ENCODE assay signal across 9 mouse cellular contexts in genomic region chr8:47689704-47690326, GRCm38 (mm10). TPM values are rescaled to one million over a fixed set of nuclear protein-coding genes. Genes with fewer than 3 reads are reported as not detected.
DNase-seq lines count a peak whose midpoint lies in the region; ATAC-seq and TF ChIP-seq lines count a peak whose summit lies in the region.
"Had no signal": no experiment of that assay in that cellular context is flagged by ENCODE, and none has a peak within 500 bp of the region (broad histone marks: within the 10 kb centered on the region; RNA-seq: fewer than 3 reads in every experiment).

No protein-coding gene starts in this region.

- no peak overlapping the region for H3K27ac ChIP-seq in heart, embryonic 12.5 days (ENCODE audit: poor library complexity, severe bottlenecking)
- H3K27ac ChIP-seq in liver, embryonic 14.5 days = no peak overlapping the region
- H3K27ac ChIP-seq: limb, embryonic 15.5 days had no signal

- peaks cover 2% of the 10 kb centered on the region; the same call in 1 of the 2 replicates for H3K4me1 ChIP-seq in heart, embryonic 12.5 days (replicated peaks)
- peaks cover 0 to 6% of the 10 kb centered on the region in 2 experiments; a peak in 3 of 4 replicates for H3K4me1 ChIP-seq in liver, embryonic 14.5 days (replicated peaks; ENCODE audit: control insufficient read depth in 2 of 2, insufficient read depth in 2 of 2, low read length in 1 of 2)

- TF ChIP-seq CTCF in liver, embryonic 14.5 days (IDR thresholded peaks at IDR 0.05; ENCODE audit: low read depth) = peak; percentile 57

- no peak overlapping the region for H3K4me3 ChIP-seq in heart, embryonic 12.5 days
- no peak overlapping the region for H3K4me3 ChIP-seq in liver, embryonic 14.5 days (ENCODE audit: insufficient read depth in 1 of 2, low read depth in 2 of 2, low read length in 2 of 2)

- H3K4me2 ChIP-seq in heart, embryonic 12.5 days = no peak overlapping the region
- H3K4me2 ChIP-seq in liver, embryonic 14.5 days (ENCODE audit: low read depth) = no peak overlapping the region

- no peak; the same call in 1 of the 2 replicates for ATAC-seq in heart, embryonic 12.5 days (ENCODE audit: insufficient number of reproducible peaks, low FRiP score)
- ATAC-seq in CD4-positive, CD25-positive, alpha-beta regulatory T cell, adult 4 months = peak; percentile 56
- ATAC-seq in common myeloid progenitor, adult 5-6 weeks (replicated peaks; ENCODE audit: low read depth, poor library complexity, severe bottlenecking) = peak; percentile 67
- peak; percentile 51; the same call in 1 of the 2 replicates for ATAC-seq in liver, embryonic 14.5 days (ENCODE audit: insufficient read depth)

- 54% methylated on average over 12 of the region's 12 CpGs for WGBS in heart, embryonic 12.5 days
- WGBS in liver, embryonic 14.5 days (ENCODE audit: insufficient replicate concordance) = 45% methylated on average over 12 of the region's 12 CpGs

- TF ChIP-seq EP300 in liver, embryonic 14.5 days (IDR thresholded peaks at IDR 0.05; ENCODE audit: low read depth) = no peak

- H3K36me3 ChIP-seq in heart, embryonic 12.5 days = peaks cover 2% of the 10 kb centered on the region; the same call in 1 of the 2 replicates
- no peaks in the 10 kb centered on the region for H3K36me3 ChIP-seq in liver, embryonic 14.5 days (replicated peaks; ENCODE audit: control insufficient read depth, insufficient read depth, low read depth)
- H3K36me3 ChIP-seq: limb, embryonic 15.5 days had no signal

- H3K9me3 ChIP-seq in heart, embryonic 12.5 days (replicated peaks) = peaks cover 6% of the 10 kb centered on the region; the same call in 1 of the 2 replicates
- H3K9me3 ChIP-seq in liver, embryonic 14.5 days (ENCODE audit: control insufficient read depth, low read length) = no peaks in the 10 kb centered on the region
- H3K9me3 ChIP-seq: limb, embryonic 15.5 days had no signal

- intact Hi-C loops in heart, postnatal 14 days (cut with DNase I) = loop anchor here (2.0 to 10.0 kb wide), 4 partner anchors 13 to 275 kb away; partner anchors contain the start of genes Rwdd4a and Trappc11

- no peak overlapping the region for H3K9ac ChIP-seq in heart, embryonic 12.5 days
- no peak overlapping the region for H3K9ac ChIP-seq in liver, embryonic 14.5 days (replicated peaks)
- H3K9ac ChIP-seq: limb, embryonic 15.5 days had no signal

- no peaks in the 10 kb centered on the region for H3K27me3 ChIP-seq in heart, embryonic 12.5 days (replicated peaks)
- H3K27me3 ChIP-seq in liver, embryonic 14.5 days (ENCODE audit: control insufficient read depth, insufficient read depth, low read length) = no peaks in the 10 kb centered on the region
- H3K27me3 ChIP-seq: limb, embryonic 15.5 days had no signal

- peak; percentile 14 to 27 for DNase-seq in heart, postnatal 14 days
- DNase-seq in liver, embryonic 14.5 days (ENCODE audit: low read depth in 3 of 3, low spot score in 3 of 3) = peak in 2 of 3 experiments; percentile 37 to 59
- peak; percentile 63 for DNase-seq in thymus, postnatal 0 days (ENCODE audit: low spot score)
- no peak for DNase-seq in adipocyte (ENCODE audit: low spot score)
- DNase-seq in ovary, postnatal 14 days (ENCODE audit: low spot score) = no peak

RNA-seq across cellular contexts. Expression of gene Ing2, which starts 14.5 kb away (rescaled TPM):
- total RNA-seq in heart, postnatal 14 days (2021) = 1 to 10 TPM; 8.9 to 9.1 TPM
- polyA plus RNA-seq in heart, embryonic 12.5 days (2016; fragmentation: Nextera tagmentation; extraction: Ambion mirVana) = 10.4 and 10.5 TPM in 2 replicates
- polyA plus RNA-seq in CD4-positive, CD25-positive, alpha-beta regulatory T cell, adult 4 months (2017; shearing (Covaris generic)) = 1 to 10 TPM; 7.6 to 7.8 TPM
- 65.9 and 66.7 TPM in 2 replicates for total RNA-seq in common myeloid progenitor, adult 5-6 weeks (2017)
- polyA plus RNA-seq in liver, embryonic 14.5 days (2012; rRNA removed) = 5.8 and 14.1 TPM in 2 replicates
- polyA plus RNA-seq in liver, embryonic 14.5 days (2014; fragmentation: Nextera tagmentation; extraction: Ambion mirVana) = 8.6 and 8.9 TPM in 2 replicates
- polyA plus RNA-seq in thymus, postnatal 0 days (2015; fragmentation: Nextera tagmentation; extraction: Ambion mirVana) = 16.9 and 21.5 TPM in 2 replicates

RNA-seq across cellular contexts. Expression of gene Cdkn2aip, which starts 23.9 kb away (rescaled TPM):
- 10 to 100 TPM; 11.0 to 11.6 TPM for total RNA-seq in heart, postnatal 14 days (2021)
- polyA plus RNA-seq in heart, embryonic 12.5 days (2016; fragmentation: Nextera tagmentation; extraction: Ambion mirVana) = 19.5 and 21.1 TPM in 2 replicates
- 10 to 100 TPM; 12.3 to 18.1 TPM for polyA plus RNA-seq in CD4-positive, CD25-positive, alpha-beta regulatory T cell, adult 4 months (2017; shearing (Covaris generic))
- total RNA-seq in common myeloid progenitor, adult 5-6 weeks (2017) = 33.7 and 36.0 TPM in 2 replicates
- polyA plus RNA-seq in liver, embryonic 14.5 days (2012; rRNA removed) = 5.2 and 5.8 TPM in 2 replicates
- polyA plus RNA-seq in liver, embryonic 14.5 days (2014; fragmentation: Nextera tagmentation; extraction: Ambion mirVana) = 13.2 and 14.1 TPM in 2 replicates
- polyA plus RNA-seq in thymus, postnatal 0 days (2015; fragmentation: Nextera tagmentation; extraction: Ambion mirVana) = 36.1 and 36.5 TPM in 2 replicates

Comparison
In these comparisons a context has a peak if more than half of its experiments do, and no peak if none do; other contexts are left out.
1. DNase-seq: peak in heart, postnatal 14 days (2 of 2), liver, embryonic 14.5 days (2 of 3) and thymus, postnatal 0 days (single experiment); none in adipocyte (single experiment) and ovary, postnatal 14 days (single experiment).